Mouse (Mus musculus) left cerebral cortex, adult 8-10 months (tissue): Measurements from ENCODE around the gene Pex14. TPM values are rescaled to one million over a fixed set of nuclear protein-coding genes. Genes with fewer than 3 reads are reported as not detected.

ENCODE experiments used
- DNase-seq, 2 experiments: peaks; one replicate each; pipeline ENCODE4 v3.0.0; 2022; ENCODE audit warnings: low spot score in 2 of 2
- total RNA-seq, 4 experiments: library from RNA; stranded (reverse); gene quantifications; 2 replicates each; pipeline ENCODE4 v1.2.4; 2022

The Pex14 gene
- total RNA-seq, 4 experiments from 2014 or later = 51.7 to 61.3 (median 59.2) TPM

- peak in 1 of 2 experiments; percentile 15 for DNase-seq
Measured at GRCm38 (mm10) chr4:148952328-148953222, 147.1 kb downstream of the Pex14 start.

- peak in 1 of 2 experiments; percentile 43 for DNase-seq
Measured at GRCm38 (mm10) chr4:148951821-148952291, 147.8 kb downstream of the Pex14 start.

- no peak for DNase-seq
Measured at GRCm38 (mm10) chr4:148950932-148951650, 148.6 kb downstream of the Pex14 start.

GRCm38 (mm10) chr4:148950487-148950886 is 149.2 kb downstream of the Pex14 start:
- DNase-seq = no peak

- no peak for DNase-seq
Measured at GRCm38 (mm10) chr4:148947833-148948388, 151.8 kb downstream of the Pex14 start.

GRCm38 (mm10) chr4:148946071-148946470 is 153.6 kb downstream of the Pex14 start:
- DNase-seq = no peak

GRCm38 (mm10) chr4:148945476-148945881 is 154.2 kb downstream of the Pex14 start:
- peak in 1 of 2 experiments; percentile 49 for DNase-seq

- no peak for DNase-seq
Measured at GRCm38 (mm10) chr4:148943099-148943498, 156.6 kb downstream of the Pex14 start.

GRCm38 (mm10) chr4:148941321-148941720 is 158.4 kb downstream of the Pex14 start:
- no peak for DNase-seq

GRCm38 (mm10) chr4:148940674-148941211 is 158.9 kb downstream of the Pex14 start:
- DNase-seq = no peak

- DNase-seq = no peak
Measured at GRCm38 (mm10) chr4:148938546-148938945, 161.1 kb downstream of the Pex14 start.

- no peak for DNase-seq
Measured at GRCm38 (mm10) chr4:148936727-148937126, 162.9 kb downstream of the Pex14 start.

- no peak for DNase-seq
Measured at GRCm38 (mm10) chr4:148936111-148936510, 163.6 kb downstream of the Pex14 start.

GRCm38 (mm10) chr4:148935211-148935610 is 164.5 kb downstream of the Pex14 start:
- DNase-seq = no peak

GRCm38 (mm10) chr4:148933109-148933508 is 166.6 kb downstream of the Pex14 start:
- no peak for DNase-seq

GRCm38 (mm10) chr4:148930721-148931229 is 168.9 kb downstream of the Pex14 start:
- no peak for DNase-seq

GRCm38 (mm10) chr4:148928876-148929275 is 170.8 kb downstream of the Pex14 start:
- no peak for DNase-seq

- DNase-seq = no peak
Measured at GRCm38 (mm10) chr4:148928316-148928715, 171.4 kb downstream of the Pex14 start.

- DNase-seq = no peak
Measured at GRCm38 (mm10) chr4:148926459-148926858, 173.2 kb downstream of the Pex14 start.

- no peak for DNase-seq
Measured at GRCm38 (mm10) chr4:148925589-148926359, 173.9 kb downstream of the Pex14 start.

- DNase-seq = no peak
Measured at GRCm38 (mm10) chr4:148923976-148924375, 175.7 kb downstream of the Pex14 start.
